Mouse (Mus musculus): ENCODE results near the gene Rhbdd2. TPM values are rescaled to one million over a fixed set of nuclear protein-coding genes. Genes with fewer than 3 reads are reported as not detected.

Rhbdd2 gene
- total RNA-seq, 2 experiments from 2014 or later = 10.7 to 13.0 TPM

DNA sequence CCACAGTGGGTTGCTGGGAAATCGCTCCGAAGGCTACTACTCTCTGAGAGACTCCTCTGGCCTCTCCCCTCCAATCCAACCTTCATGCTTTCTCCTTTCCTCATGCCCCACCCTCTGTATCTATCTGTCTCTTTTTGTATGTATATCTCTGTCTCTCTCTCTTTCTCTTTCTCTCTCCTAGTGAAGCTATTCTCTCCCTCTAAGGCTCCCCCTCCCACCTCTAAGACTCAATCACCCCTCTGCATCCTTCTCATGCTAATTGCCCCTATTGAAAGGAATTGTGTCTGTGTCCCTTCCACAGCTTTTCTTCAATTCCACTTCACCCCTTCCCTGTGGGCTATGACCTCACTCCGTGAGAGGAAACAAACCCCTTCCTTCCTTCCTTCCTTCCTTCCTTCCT, 3.0 kb upstream of the Rhbdd2 start:
- no peak for TF ChIP-seq CTCF (IDR thresholded peaks at IDR 0.05)
- no peak for DNase-seq
- intact Hi-C loops (cut with DNase I) = no loop called here
- no peak overlapping the region for H3K27ac ChIP-seq
- H3K4me3 ChIP-seq = no peak overlapping the region

- intact Hi-C loops (cut with DNase I) = loop anchor here (2.0 to 5.0 kb wide), 2 partner anchors 112 to 132 kb away; partner anchors contain the start of gene Tmem120a
- Histone ChIP-seq H3K27ac (no peak overlapping the region), H3K4me3 (no peak overlapping the region)
- DNase-seq = peak; percentile 50
- peak; percentile 81 for TF ChIP-seq CTCF (IDR thresholded peaks at IDR 0.05)
These were observed 1.8 kb upstream of the Rhbdd2 start for GRCm38 (mm10) chr5:135630598-135630997.

DNA sequence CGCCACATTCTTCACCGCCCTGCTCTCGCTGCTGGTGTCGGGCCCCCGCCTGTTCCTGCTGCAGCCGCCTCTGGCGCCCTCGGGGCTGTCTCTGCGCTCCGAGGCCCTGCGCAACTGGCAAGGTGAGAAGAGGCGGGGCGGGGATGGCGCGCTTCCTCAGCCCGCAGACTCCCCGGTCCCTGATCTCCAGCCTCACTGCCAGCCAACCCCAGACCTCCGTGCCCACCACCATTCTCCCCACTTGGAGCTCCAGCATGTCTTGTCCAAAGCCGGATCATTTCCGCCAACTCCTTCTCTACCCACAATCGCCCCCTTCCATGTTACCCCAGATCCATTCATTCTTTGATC, 353 bp downstream of the Rhbdd2 start:
- intact Hi-C loops (cut with DNase I) = loop anchor here (2.0 to 5.0 kb wide), 3 partner anchors 56 to 146 kb away; partner anchors contain the start of genes Mdh2, Styxl1 and Tmem120a
- TF ChIP-seq CTCF (IDR thresholded peaks at IDR 0.05) = no peak

DNA sequence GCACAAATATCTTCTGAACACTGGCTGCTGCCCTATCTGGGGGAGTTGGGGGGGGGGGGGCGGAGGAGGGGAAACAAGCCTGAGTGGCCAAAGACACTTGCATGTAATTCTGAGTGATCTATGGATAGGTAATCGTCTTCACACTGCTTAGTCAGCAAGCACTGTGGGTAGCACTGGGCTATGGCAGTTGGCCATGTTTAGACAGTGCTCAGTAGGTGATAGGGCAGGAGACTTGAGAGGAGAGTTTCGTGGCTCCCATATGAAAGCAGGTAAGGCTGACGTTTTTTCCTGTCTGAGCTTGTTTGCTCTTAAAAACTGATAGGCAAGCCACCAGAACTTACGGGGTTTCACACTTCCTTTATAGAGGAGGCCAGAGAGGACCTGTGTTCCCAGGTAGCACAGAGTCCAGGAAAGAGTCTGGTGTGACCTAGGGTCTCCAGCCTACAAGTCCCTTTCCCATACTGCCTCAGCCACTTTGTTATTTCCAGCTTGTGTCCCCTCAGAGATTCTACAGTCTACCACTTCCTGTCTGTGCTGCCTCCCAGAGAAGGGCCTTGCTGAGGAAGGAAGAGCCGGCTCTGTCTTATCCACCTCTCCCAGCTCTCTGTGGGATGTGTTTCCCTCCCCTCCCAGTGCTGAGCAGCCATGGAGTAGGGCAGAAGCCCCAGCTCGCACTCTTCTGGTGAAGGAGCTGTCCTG, 7.5 kb downstream of the Rhbdd2 start:
- Histone ChIP-seq H3K27ac (peak overlapping the region; percentile 6; the same call in 1 of the 2 replicates), H3K4me3 (no peak overlapping the region)
- intact Hi-C loops (cut with DNase I) = no loop called here
- DNase-seq = no peak
- TF ChIP-seq CTCF (IDR thresholded peaks at IDR 0.05) = no peak

More for the DNA sequence above, 353 bp downstream of the Rhbdd2 start:
- H3K27ac ChIP-seq = peak overlapping the region; percentile 89
- H3K4me3 ChIP-seq = peak overlapping the region; percentile 95
- DNase-seq = no peak

- intact Hi-C loops (cut with DNase I) = no loop called here
- no peak overlapping the region for H3K4me3 ChIP-seq
- TF ChIP-seq CTCF (IDR thresholded peaks at IDR 0.05) = no peak
- no peak for DNase-seq
- H3K27ac ChIP-seq = no peak overlapping the region; the same call in 1 of the 2 replicates
These were observed 8.0 kb downstream of the Rhbdd2 start for GRCm38 (mm10) chr5:135640459-135640789.

DNA sequence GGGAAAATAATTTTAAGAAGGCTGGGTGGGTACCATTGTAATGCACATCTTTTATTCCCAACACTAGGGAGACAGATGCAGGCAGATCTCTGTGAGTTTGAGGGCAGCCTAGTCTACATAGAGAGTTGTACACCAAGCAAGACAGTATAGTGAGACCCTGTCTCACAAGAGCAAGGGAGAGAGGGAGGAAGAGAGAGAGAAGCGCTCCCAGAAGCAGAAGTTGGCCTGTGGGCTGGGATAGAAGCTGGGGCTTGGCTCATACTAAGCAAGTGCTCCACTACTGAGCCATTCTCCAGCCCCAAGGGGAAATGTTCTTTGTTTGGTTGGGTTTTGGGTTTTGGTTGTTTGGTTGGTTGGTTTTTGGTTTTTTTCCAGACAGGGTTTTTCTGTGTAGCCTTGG, 8.6 kb downstream of the Rhbdd2 start:
- peak overlapping the region; percentile 60; the same call in 1 of the 2 replicates for H3K27ac ChIP-seq
- intact Hi-C loops (cut with DNase I) = no loop called here
- TF ChIP-seq CTCF (IDR thresholded peaks at IDR 0.05) = no peak
- no peak overlapping the region for H3K4me3 ChIP-seq
- DNase-seq = no peak

DNA sequence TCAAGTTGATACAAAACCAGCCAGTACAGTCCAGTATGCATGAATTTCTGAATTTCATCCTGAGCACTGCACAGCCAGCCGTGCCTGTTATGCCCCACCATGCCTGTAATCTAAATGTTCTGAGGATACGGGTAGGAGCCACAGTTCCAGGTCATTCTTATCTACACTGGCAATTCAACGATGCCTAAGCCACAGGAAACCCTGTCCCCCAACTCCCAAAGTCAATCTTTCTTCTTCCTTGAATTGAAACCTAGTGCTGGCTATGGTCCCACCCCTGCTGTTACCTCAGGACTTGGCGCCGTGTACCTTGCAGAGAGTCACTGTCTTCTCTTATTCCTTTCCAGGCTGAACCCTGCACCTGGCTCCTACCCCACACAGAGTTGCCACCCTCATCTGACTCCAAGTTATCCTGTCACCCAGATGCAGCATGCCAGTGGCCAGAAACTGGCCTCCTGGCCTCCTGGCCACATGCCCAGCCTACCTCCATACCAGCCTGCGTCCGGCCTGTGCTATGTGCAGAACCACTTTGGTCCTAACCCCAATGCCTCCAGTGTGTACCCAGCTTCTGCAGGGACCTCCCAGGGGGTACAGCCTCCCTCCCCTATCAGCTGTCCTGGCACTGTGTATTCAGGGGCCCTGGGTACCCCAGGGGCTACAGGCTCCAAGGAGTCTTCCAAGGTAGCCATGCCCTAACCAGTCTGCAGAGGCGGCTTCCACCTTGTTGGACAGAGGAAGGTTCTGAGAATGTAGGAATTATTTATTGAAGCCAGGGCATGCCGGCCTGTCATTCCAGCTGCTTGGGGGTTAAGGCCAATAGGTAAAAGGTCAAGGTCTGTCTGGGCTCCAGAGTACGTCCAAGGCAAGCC, 10.5 kb downstream of the Rhbdd2 start:
- peak; percentile 73 for DNase-seq

DNA sequence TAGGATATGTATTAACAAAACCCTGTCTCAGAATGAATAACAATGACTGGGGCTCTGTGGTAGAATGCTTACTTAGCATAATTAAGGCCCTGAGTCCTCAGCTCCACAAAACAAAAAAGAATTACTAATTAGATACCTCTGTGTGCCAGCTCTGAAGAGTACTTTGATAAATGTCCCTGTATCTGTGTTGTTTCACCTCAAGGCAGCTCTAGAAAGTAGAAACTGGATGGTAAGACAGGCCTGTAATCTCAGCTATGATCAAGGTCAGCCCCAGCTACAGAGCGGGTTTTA, 11.1 kb downstream of the Rhbdd2 start:
- intact Hi-C loops (cut with DNase I) = no loop called here
- no peak for DNase-seq
- H3K4me3 ChIP-seq = no peak overlapping the region
- TF ChIP-seq CTCF (IDR thresholded peaks at IDR 0.05) = no peak
- H3K27ac ChIP-seq = peak overlapping the region; percentile 79; the same call in 1 of the 2 replicates

More for the DNA sequence above, 10.5 kb downstream of the Rhbdd2 start:
- Histone ChIP-seq H3K4me3 (no peak overlapping the region), H3K27ac (peak overlapping the region; percentile 79)
- no peak for TF ChIP-seq CTCF (IDR thresholded peaks at IDR 0.05)
- intact Hi-C loops (cut with DNase I) = no loop called here

- DNase-seq = no peak
- intact Hi-C loops (cut with DNase I) = no loop called here
- no peak for TF ChIP-seq CTCF (IDR thresholded peaks at IDR 0.05)
- Histone ChIP-seq H3K27ac (no peak overlapping the region), H3K4me3 (no peak overlapping the region)
These were observed 11.5 kb downstream of the Rhbdd2 start for GRCm38 (mm10) chr5:135643869-135644268.

GRCm38 (mm10) chr5:135645330-135645729, 12.9 kb downstream of the Rhbdd2 start:
- no peak for TF ChIP-seq CTCF (IDR thresholded peaks at IDR 0.05)
- intact Hi-C loops (cut with DNase I) = no loop called here
- no peak overlapping the region for H3K27ac ChIP-seq
- no peak for DNase-seq
- H3K4me3 ChIP-seq = no peak overlapping the region

- intact Hi-C loops (cut with DNase I) = no loop called here
- no peak overlapping the region for H3K4me3 ChIP-seq
- no peak overlapping the region for H3K27ac ChIP-seq
- no peak for DNase-seq
- no peak for TF ChIP-seq CTCF (IDR thresholded peaks at IDR 0.05)
These were observed 13.6 kb downstream of the Rhbdd2 start for GRCm38 (mm10) chr5:135646038-135646437.

- H3K27ac ChIP-seq = no peak overlapping the region
- intact Hi-C loops (cut with DNase I) = no loop called here
These were observed 16.3 kb downstream of the Rhbdd2 start for GRCm38 (mm10) chr5:135648461-135649308.

DNA sequence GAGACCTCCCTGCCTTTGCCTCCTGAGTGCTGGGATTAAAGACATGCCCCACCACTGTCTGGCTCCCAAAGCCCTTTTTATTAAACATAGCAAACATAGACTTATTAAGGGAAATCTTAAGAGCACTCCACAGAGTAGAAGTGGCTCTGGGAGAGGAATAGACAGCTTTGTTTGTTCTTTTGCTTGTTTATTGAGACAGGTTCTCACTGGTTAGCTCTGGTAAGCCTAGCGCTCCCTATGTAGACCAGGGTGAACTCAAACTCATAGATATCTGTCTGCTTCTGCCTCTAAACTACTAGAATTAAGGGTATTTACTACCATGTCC, 16.9 kb downstream of the Rhbdd2 start:
- H3K4me3 ChIP-seq = no peak overlapping the region
- DNase-seq = no peak
- no peak overlapping the region for H3K27ac ChIP-seq
- TF ChIP-seq CTCF (IDR thresholded peaks at IDR 0.05) = no peak
- intact Hi-C loops (cut with DNase I) = no loop called here

More at GRCm38 (mm10) chr5:135648461-135649308, 16.3 kb downstream of the Rhbdd2 start:
- DNase-seq = no peak
- TF ChIP-seq CTCF (IDR thresholded peaks at IDR 0.05) = no peak
- no peak overlapping the region for H3K4me3 ChIP-seq
